Mouse (Mus musculus) G1E (cell line): Measurements from ENCODE around the gene Rb1. TPM values are rescaled to one million over a fixed set of nuclear protein-coding genes. Genes with fewer than 3 reads are reported as not detected.
A peak's percentile ranks its signal among the peaks of the same experiment; 100 is the strongest.

Experiments used
- ATAC-seq: 2 replicates; pipeline ENCODE4 v1.8.0; 2016; ENCODE audit warnings: mild to moderate bottlenecking; ENCODE audit not compliant: insufficient number of reproducible peaks, poor library complexity, low FRiP score, severe bottlenecking; ENCODE audit errors: extremely low read depth
- DNase-seq: peaks from one replicate; pipeline ENCODE4 v3.0.0; 2012; ENCODE audit warnings: low spot score
- H3K27me3 ChIP-seq: 2 replicates; pipeline ENCODE4 v1.6.1; 2012; ENCODE audit warnings: mild to moderate bottlenecking, low read length, inconsistent platforms; ENCODE audit not compliant: insufficient read depth
- H3K36me3 ChIP-seq: replicated peaks from 2 replicates; pipeline ENCODE3; 2012; ENCODE audit warnings: mild to moderate bottlenecking, inconsistent platforms
- H3K4me1 ChIP-seq: 2 replicates; pipeline ENCODE4 v1.6.1; 2012; ENCODE audit warnings: low read depth, low read length, inconsistent platforms, mixed read lengths; ENCODE audit not compliant: insufficient read depth
- H3K4me3 ChIP-seq: 2 replicates; pipeline ENCODE4 v1.5.1; 2012; ENCODE audit warnings: low read depth, mild to moderate bottlenecking, inconsistent platforms, low read length, moderate library complexity, mixed read lengths
- H3K9me3 ChIP-seq: replicated peaks from 2 replicates; pipeline ENCODE4 v1.6.1; 2012; ENCODE audit warnings: inconsistent platforms
- CTCF ChIP-seq: IDR thresholded peaks from 2 replicates; pipeline ENCODE4 v1.5.1; 2012; ENCODE audit warnings: low read depth, low read length, inconsistent platforms, mixed read lengths
- GATA1 ChIP-seq: IDR thresholded peaks from 2 replicates; pipeline ENCODE4 v1.6.1; 2012; ENCODE audit warnings: borderline replicate concordance, low read length, inconsistent platforms, mixed read lengths
- GATA2 ChIP-seq: IDR thresholded peaks from 2 replicates; pipeline ENCODE4 v1.6.1; 2012; ENCODE audit warnings: low read depth, low read length, inconsistent platforms, borderline replicate concordance
- POLR2AphosphoS5 ChIP-seq: IDR thresholded peaks from 2 replicates; pipeline ENCODE4 v1.6.1; 2012; ENCODE audit warnings: low read depth, low read length, inconsistent platforms; ENCODE audit not compliant: insufficient replicate concordance
- TAL1 ChIP-seq: conservative IDR thresholded peaks from 2 replicates; pipeline ENCODE4 v1.6.1; 2012; ENCODE audit warnings: low read depth, low read length, inconsistent platforms, mixed read lengths
- polyA plus RNA-seq: library from polyadenylated mRNA; stranded (reverse); fragments of >175 nt; gene quantifications from 2 replicates; pipeline ENCODE4 v1.2.3, GENCODE M21; 2012
- total RNA-seq, 2 experiments: library from RNA; stranded (forward) in 1 of 2; stranded (reverse) in 1 of 2; fragments of 200-1000 nt in 1 of 2; fragments of >200 nt in 1 of 2; fragmentation: Nextera tagmentation in 1 of 2; gene quantifications; 2 replicates each; pipeline ENCODE4 v1.2.3; 2014 to 2017

Gene Rb1
- total and polyA plus RNA-seq, 3 experiments, result 11.6 to 393 (median 64.9) TPM

GRCm38 (mm10) chr14:73176266-73176665, 149.4 kb downstream of the Rb1 start:
- H3K36me3 ChIP-seq, result peaks cover 72% of the 10 kb centered on the region
- no peaks in the 10 kb centered on the region for H3K27me3 ChIP-seq
- ATAC-seq (peak; percentile 59), DNase-seq (peak; percentile 22)
- H3K9me3 ChIP-seq, result no peaks in the 10 kb centered on the region
- peak overlapping the region; percentile 44; the same call in 1 of the 2 replicates for H3K4me3 ChIP-seq
- TF ChIP-seq GATA2 (no peak), TAL1 (no peak), GATA1 (no peak), POLR2AphosphoS5 (no peak), CTCF (no peak)
- H3K4me1 ChIP-seq, result peaks cover 61% of the 10 kb centered on the region

- DNase-seq (peak; percentile 51), ATAC-seq (peak; percentile 76)
- Histone ChIP-seq H3K4me3 (no peak overlapping the region; the same call in 1 of the 2 replicates), H3K36me3 (peaks cover 74% of the 10 kb centered on the region), H3K4me1 (peaks cover 58% of the 10 kb centered on the region), H3K27me3 (no peaks in the 10 kb centered on the region), H3K9me3 (no peaks in the 10 kb centered on the region)
- TF ChIP-seq CTCF, result no peak
- TF ChIP-seq POLR2AphosphoS5, result no peak
- no peak for TF ChIP-seq GATA2
- no peak for TF ChIP-seq GATA1
- TF ChIP-seq TAL1, result no peak
Measured at GRCm38 (mm10) chr14:73175814-73176213, 149.8 kb downstream of the Rb1 start.

- peaks cover 54% of the 10 kb centered on the region for H3K4me1 ChIP-seq
- ATAC-seq, result no peak
Measured at GRCm38 (mm10) chr14:73175031-73175430, 150.6 kb downstream of the Rb1 start.

GRCm38 (mm10) chr14:73174091-73174995, 151.3 kb downstream of the Rb1 start:
- DNase-seq (no peak), ATAC-seq (no peak)
- H3K27me3 ChIP-seq, result no peaks in the 10 kb centered on the region
- H3K36me3 ChIP-seq, result peaks cover 72% of the 10 kb centered on the region
- no peak overlapping the region for H3K4me3 ChIP-seq
- H3K9me3 ChIP-seq, result no peaks in the 10 kb centered on the region
- H3K4me1 ChIP-seq, result peaks cover 56% of the 10 kb centered on the region
- TF ChIP-seq GATA2, result no peak
- TF ChIP-seq GATA1, result no peak
- TF ChIP-seq CTCF, result no peak
- TF ChIP-seq POLR2AphosphoS5, result no peak
- TF ChIP-seq TAL1, result no peak

More at GRCm38 (mm10) chr14:73175031-73175430, 150.6 kb downstream of the Rb1 start:
- H3K27me3 ChIP-seq, result no peaks in the 10 kb centered on the region
- no peak for DNase-seq
- H3K9me3 ChIP-seq, result no peaks in the 10 kb centered on the region
- peaks cover 72% of the 10 kb centered on the region for H3K36me3 ChIP-seq
- TF ChIP-seq GATA2 (no peak), CTCF (no peak), POLR2AphosphoS5 (no peak), TAL1 (no peak)
- H3K4me3 ChIP-seq, result no peak overlapping the region

- DNase-seq (no peak), ATAC-seq (no peak)
- Histone ChIP-seq H3K4me1 (peaks cover 50% of the 10 kb centered on the region), H3K4me3 (no peak overlapping the region), H3K27me3 (no peaks in the 10 kb centered on the region), H3K9me3 (no peaks in the 10 kb centered on the region), H3K36me3 (peaks cover 66% of the 10 kb centered on the region)
- TF ChIP-seq POLR2AphosphoS5, result no peak
- TF ChIP-seq CTCF, result no peak
- TF ChIP-seq GATA1, result no peak
- no peak for TF ChIP-seq GATA2
- TF ChIP-seq TAL1, result no peak
Measured at GRCm38 (mm10) chr14:73173662-73174061, 152.0 kb downstream of the Rb1 start.

GRCm38 (mm10) chr14:73172196-73173011, 153.2 kb downstream of the Rb1 start:
- peaks cover 65% of the 10 kb centered on the region for H3K36me3 ChIP-seq
- H3K9me3 ChIP-seq, result no peaks in the 10 kb centered on the region
- no peak for TF ChIP-seq GATA1
- no peak for TF ChIP-seq GATA2
- no peak for TF ChIP-seq TAL1
- no peak for TF ChIP-seq CTCF
- TF ChIP-seq POLR2AphosphoS5, result no peak
- H3K4me1 ChIP-seq, result peaks cover 37% of the 10 kb centered on the region
- no peak overlapping the region for H3K4me3 ChIP-seq
- H3K27me3 ChIP-seq, result no peaks in the 10 kb centered on the region
- no peak for ATAC-seq
- DNase-seq, result no peak
